Mouse (Mus musculus) heart, adult 11 months (tissue): ENCODE measurements around the gene Myo9b.

Experiments
- DNase-seq: peaks from one replicate; pipeline ENCODE4 v3.0.0; 2022

Gene Myo9b

DNA sequence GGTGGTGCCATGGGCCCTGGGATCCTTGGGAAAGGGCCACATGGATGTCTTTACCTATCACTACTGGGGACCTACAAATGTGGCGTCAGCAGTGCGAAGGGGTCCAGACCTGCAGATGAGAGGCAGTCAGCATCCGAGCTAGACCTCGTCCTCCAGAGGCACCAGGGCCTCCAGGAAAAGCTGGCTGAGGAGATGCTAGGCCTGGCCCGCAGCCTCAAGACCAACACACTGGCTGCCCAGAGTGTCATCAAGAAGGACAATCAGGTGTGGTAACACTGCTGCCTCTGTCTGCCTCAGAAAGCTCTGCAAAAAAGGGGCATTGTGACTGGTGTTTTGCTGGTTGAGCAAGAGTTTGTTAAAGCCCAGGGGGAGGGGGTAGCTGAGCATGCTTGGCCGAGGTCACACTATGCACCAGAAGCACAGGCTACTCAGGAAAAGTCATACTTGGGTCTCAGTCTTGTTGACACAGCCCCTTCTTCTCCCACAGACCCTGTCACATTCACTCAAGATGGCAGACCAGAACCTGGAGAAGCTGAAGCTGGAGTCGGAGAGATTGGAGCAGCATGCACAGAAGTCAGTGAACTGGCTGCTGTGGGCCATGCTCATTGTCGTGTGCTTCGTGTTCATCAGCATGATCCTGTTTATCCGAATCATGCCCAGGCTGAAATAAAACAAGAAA is 96.7 kb downstream of the Myo9b start:
- DNase-seq = no peak

DNA sequence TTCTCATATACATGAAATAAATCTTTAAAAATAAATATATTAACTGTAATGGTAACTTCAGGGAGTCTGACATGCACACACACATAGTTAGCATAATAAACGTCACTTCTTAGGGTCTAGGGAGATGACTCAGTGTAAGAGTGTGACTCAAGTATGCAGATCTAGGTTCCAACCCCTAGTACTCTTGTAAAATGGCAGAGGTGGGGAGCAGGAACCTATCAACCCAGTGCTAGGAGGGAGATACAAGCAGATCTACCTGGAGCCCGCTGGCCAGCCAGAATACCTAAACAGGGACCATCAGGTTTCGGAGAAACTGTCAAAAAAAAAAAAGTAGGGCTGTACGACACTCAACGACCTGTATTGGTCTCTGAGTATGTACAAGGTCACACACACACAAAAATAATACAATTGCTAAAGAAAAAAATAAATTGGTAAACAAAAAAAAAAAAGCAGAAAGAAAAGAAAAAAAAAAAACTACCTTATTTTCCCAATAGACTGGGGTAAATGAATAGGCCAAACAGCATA is 98.3 kb downstream of the Myo9b start:
- DNase-seq = peak; percentile 95

DNA sequence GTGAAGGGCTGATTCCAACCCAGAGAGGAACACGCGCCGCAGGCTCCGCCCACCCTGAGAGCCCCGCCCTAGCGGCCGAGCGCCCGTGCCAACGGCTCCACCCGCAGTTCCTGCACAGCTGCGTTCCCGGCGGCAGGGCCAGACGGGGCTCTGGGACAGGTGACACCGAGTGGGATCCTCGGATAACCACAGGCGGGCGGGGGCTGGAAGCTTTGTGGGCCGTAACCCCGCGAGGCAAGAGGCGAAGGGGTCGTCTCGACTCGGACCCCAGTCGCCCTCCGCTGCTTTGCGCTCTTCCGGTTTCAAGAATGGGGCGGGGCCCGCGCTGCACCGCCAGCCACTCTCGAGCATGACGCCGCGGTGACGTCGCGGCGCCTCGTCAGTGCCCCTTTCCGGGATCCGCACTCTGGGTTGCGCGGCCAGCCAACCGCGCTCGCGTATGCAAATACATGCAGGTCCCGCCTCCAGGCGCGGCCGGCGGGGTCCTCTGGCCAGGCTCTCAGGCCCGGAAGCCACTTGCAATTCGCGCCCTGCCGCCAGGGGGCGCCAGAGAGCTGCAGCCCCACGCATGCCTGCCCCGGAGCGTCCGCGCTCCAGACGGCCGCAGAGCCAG is 98.8 kb downstream of the Myo9b start, which contains the start of gene Ocel1:
TSS of gene Ocel1 (plus strand) at position 63 of the 613 bp plus-strand sequence.
- peak; percentile 100 for DNase-seq

DNA sequence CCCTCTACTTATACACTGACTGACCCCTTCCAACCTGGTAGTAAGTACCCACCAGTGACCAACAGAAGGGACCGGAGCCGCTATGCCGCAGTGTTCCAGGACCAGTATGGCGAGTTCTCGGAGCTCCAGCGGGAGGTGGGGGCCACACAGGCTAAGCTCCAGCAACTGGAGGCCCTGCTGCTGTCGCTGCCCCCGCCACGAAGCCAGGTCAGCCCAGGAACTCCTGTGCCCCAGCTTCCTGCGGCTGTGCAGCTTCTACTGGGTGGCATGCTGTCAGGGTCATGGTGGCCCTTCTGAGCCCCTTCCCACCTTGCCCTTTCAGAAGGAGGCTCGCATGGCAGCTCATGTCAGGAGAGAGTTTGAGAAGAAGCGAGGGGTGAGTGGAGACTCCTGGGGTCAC is 99.9 kb downstream of the Myo9b start:
- peak; percentile 95 for DNase-seq

DNA sequence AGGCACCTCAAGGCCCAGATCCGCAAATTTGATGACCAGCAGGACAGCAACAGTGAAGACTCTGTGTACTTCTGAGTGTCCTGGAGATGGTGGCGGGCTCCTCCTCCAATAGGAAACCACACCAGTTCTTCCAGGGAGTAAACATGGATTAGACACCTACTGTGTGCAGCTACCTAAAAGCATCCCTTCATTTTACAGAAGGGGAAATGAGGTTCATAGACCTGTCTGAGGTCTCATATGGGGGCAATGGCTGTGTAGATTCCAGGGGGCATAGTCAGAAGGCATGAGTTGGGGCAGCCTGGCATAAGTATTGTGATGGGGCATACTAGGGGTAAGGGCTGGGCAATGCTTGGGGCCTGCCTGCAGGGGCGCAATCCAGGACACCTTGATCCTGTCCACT is 100.5 kb downstream of the Myo9b start:
- DNase-seq = no peak

DNA sequence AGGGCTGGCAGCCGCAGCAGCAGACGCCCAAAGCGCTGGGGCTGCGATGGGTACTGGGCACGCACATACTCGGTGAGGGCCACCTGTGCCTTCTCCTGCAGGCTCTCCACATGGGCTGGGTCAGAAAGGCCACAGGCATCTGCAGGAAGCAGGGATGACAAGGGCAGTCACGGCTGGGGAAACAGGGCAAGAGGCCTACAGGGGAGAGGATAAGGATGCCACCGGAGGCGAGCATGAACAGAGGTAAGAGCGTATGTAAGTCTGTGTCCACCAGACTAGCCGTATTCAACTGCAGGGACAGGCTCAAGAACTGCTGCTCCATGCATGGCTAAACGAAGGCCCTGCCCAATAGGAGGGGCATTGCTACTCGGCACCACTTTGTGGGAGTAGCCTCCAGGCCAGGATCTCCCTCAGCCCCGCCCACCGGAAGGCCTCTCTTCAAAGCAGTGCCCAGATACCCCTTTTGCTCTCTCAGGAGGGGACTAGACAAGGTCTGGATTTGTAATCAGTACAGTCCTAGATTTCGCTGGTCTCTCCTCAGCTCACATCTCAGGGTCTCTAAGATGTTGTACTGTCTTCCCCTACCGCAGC is 102.2 kb downstream of the Myo9b start:
- peak; percentile 96 for DNase-seq

DNA sequence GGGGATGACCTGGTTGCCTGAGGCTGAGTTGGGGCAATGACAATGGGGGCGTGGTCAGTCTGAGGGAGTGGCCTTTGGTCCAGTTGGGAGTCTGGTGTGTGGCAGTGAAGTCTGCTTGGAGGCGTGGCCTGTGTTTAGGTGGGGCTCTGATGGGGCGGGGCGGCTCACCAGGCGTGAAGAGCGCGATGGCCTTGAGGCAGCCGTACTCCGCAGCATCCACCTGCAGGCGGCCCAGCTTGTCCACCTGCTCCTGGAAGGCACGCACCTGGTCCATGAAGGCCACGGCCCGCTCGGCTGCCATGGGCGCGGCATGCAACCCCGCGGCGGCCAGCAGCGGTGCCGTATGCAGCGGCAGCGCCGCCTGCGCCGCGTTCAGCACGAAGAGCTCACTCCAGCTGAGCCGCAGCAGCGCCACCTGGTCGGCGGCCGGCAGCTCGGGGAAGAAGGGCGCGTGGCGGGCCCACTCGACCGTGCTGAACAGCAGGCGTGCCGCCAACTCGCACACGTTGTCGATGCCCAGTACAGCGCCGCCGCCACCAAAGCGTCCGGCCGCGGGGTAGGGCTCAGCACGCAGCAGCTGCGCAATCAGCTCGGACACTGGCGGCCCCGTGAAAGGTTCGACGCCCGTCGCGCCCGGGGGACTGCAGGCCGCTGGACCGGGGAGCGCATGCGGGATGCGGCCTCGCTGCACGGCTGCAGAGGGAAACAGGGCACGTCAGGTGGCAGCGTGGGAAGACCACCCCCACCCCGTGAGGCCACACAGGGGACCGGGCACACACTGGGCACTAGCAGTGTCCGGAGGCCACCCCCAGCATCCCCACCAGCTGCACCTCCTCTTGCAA is 103.3 kb downstream of the Myo9b start:
- DNase-seq = peak; percentile 98

DNA sequence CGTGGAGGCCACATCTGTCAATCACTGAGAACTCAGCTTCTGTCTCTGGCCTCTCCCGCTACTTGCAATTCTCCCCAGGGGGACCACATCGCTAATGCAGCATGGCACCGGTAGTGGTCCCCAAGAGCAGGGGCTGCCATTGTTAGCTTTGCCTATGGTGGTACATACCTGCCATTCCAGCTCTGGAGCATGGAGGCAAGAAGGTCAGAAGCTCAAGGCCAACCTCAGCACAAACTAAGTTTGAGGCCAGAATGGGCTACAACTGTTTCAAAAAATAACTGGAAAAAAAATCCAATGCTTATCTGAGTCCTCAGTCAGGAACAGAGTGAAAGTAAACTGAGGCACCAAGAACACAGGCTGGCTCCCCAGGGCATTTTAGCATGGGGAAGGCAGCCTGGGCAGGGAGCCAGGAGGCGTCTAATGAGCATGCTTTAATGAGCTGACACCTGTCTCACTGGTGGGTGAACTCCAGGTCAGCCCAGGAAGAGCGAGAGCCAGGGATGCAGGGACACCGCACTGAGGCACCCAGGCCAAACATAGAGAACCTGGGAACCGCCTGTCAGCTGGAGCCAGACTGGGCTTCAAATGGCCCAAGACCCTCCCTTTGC is 104.0 kb downstream of the Myo9b start:
- no peak for DNase-seq

DNA sequence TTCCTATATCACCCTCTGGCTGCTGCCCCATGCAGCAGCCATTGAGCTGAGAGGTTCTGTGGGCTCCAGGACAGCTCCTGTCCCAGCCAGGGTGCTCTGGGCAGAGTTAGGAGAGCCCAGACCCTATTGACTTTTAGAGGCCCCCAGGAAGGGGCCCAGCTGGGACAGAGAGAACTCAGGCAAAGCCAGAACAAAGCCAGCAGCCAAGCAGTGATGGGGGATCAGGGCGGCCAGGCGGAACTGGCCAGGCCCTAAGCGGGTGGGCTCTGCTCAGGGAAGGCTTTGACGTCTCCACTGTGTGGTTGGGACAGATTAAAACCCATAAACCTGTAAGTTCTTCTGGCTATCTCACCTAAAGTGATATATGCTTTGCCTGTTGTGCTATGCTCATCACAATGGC is 106.5 kb downstream of the Myo9b start:
- no peak for DNase-seq

DNA sequence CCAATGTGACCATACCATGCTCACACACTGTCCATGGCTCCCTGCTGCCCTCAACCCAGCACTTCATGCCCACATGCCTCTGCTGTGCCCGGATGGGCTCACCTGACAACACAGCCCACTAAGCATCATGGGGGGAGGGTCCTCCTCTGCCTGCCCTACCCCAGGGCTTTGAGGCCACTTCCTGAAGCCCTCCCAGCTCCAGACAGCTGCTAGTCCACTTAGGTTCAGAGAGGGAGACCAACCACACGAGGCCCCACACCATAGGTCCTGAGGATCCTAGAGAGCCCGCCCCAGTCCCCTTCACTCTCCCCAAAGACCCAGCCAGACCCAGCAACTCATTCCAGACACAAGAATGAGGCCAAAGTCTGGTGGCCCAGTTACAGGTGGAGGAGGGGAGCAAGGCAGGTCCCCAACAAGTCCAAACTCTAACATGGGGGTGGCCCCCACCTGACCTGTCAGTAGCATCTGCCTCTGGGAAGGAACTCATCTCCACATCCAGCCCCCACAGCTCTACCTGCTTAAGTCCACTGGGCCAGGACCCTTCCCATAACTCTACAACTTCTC is 107.1 kb downstream of the Myo9b start:
- DNase-seq = no peak

DNA sequence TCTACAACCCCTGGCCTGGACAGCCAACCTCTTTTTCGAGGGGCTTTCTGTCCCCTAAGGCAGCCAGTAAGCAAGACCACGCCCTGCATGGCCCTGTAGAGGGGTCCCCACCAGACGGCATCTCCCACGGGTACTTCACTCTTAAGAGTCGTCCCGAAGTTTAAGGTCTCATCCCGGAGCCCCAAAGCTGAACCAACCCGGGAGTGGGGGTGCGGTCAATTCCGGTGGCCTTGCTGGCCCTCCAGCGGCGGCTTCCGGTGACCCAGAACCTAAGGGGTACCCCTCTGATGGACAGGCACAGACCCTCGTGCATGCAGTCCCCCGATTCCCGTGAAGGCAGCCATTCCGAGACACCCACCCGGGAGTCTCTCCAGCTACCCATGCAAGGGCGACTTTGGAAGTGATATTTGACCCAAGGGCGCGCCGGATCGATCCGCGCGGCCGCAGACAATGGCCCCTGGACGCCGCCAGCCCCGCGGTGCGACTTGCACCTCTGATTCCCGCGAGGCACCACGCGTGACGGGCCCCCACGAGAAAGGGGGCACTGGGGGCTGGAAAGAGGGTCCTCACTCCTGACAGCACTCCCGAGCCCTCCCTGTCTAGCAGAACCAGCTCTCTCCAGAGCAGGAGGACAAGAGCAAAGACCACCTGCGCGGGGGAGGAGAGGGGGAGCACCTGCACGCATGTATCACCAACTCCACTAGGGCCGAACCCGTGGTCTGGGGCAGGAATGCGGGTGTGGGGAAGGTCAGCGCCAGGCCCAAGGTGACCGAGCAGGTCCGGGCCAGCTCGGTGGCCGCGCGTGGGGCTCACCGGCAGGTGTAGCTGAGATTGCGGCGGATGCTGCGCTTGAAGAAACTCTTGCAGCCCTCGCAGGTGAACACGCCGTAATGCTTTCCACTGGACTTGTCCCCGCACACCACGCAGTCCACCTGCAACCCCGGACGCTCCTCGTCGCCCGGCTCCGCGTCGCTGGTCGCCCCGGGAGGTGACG is 108.0 kb downstream of the Myo9b start:
- peak; percentile 97 for DNase-seq

DNA sequence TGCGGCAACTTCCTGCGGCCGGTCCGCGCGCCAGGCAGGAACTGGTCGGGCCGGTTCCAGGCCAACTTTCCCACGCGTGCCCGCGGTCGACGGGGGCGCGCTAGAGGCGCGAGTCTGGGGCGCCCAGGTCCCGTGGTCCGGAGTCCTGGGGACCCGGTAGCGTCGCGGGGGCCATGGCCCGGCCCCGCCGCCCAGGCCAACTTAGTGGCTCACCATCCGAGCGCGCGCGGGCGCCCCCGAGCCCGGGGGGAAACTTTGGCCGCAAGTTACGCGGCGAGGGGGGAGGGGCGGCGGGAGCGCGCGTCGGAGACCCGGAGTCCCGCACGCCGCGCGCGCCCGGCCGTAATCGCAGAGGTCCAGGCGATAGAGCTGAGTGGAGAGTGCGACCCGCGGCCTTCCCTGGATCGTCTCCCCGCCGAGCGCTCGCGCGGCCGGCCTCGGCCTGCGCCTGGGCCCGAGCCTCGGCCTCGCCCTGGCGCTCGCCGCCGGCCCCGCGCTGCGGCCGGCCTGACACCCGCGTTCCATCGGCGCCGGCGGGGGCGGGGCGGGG is 109.0 kb downstream of the Myo9b start, which contains the start of gene Nr2f6:
TSS of gene Nr2f6 (minus strand) at position 540 of the 550 bp plus-strand sequence.
- DNase-seq = peak; percentile 99

DNA sequence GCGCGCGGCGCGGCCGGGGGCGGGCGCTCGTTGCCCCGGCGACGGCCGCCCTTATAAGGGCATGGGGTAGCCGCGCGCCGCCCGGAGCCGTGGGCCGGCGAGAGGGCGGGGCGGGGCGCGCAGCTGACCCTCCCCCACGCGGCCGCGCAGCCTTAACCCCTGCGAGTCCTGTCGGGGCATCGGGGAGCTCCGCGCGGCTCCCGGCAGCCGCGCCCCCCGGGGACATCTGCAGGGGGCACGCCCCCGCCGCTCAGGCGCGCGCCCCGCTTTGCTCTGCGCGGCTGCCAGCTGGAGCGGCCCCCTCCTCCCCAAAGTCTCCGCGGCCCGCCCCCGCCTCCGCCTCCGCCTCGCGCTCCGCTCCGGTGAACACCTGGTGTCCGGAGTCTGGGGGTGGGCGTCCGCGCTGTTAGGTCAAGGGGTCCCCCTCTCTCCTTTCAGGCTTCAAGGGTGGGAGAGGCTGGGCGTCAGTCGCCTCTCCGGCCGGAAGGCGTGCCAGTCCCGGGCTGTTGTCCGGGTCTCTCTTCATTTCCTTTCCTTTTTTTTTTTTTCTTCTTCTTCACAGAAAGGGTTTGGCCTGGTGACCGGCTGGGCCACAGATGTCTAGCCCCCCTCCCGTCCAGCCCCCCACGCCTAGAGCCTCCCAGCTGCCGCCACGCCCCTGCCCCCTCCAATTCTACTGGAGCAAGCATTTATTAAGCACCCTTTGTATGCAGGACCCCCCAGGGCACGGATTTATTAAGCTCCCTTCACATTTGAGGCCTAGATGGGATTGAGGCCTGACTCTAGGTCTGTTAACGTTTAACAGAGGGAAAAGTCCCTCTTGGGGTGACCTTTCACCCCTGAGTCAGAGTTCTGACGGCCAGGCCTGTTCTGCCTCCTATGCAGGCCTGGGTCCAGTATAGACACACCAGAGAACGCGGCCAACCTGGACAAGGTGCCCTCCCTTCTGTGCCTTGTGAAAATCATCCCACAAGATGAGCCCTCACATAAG is 109.8 kb downstream of the Myo9b start:
- peak; percentile 99 for DNase-seq

DNA sequence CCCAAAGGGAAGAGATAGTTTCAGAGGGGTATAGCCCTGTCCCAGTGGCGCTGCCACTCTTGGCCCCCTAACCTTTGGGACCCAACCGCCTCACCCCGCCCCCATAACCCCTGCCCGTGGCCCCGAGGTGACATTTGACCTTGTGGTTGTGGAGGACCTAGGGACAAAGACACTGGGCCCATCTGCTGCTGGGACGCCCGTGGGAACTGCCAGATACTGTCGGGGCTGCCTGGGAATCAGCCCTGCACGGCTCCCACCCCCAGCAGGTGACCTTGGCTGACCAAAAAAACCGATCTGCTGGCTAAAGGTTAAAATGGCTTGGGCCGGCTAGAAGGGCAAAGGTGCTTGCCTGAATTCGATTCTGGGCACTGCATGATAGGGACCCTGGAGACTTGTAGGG is 110.9 kb downstream of the Myo9b start:
- DNase-seq = peak; percentile 95

DNA sequence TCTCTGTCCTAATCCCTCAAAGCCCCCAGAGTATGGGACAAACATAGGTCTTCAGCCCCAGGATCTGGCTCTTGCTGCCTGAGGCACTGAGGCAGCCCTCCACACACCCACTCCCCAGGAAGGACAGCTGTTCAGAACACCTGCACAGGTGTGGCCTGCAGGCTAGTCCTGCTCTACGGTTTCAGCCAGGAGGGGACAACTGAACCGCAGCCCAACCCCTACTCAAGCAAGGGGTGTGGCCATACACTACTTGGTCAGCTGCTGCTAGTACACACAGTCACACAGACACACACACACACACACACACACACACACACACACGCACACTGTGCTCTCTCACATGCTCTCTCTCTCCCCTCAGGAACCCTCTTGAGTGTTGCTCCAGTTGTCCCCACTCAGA is 111.3 kb downstream of the Myo9b start:
- DNase-seq = peak; percentile 95

DNA sequence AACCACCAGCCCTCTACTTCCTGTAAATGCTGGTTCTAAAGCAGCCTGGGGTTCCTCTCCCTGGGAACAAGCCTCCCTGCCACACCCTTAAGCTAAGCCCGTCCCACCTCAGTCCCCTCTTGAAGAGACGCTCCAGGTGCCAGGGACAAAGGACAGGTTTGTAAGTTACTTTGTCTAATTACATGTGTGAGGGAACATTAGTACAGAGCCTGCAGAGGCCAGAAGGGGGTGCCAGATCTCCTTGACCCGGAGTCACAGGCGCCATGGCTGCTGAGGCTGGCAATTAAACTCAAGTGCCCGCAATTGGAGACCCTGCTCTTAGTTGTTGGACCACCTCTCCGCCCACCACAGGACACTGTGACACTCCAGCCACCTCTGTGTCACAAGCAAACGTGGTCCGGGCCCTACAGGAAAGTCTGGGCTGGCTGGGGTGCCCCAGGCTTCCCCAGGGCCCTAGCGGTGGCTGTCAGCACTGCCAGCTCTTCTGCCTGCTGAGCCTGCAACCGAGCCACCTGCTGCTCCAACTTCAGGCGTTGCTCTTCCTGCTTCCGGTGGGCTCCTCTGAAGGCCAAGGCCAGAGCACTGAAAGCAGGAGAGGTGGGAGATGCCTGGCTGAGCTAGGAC is 112.8 kb downstream of the Myo9b start:
- DNase-seq = no peak

DNA sequence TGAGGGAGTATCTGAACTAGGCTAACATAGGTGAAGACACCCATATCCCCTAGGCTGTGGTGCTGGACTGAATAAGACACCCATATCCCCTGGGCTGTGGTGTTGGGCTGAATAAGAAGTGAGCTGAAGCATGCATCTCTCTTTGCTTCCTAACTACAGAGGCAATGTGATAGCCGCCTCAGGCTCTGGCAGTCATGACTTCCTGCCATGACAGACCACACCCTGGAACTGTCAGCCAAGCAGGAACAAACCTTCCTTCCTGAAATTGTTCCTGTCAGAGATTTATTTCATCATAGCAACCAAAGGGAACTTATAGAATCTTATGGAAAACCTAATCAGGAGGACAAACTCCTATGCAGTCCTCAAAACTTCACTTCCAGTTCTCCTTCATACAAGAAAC is 115.8 kb downstream of the Myo9b start:
- peak; percentile 96 for DNase-seq

DNA sequence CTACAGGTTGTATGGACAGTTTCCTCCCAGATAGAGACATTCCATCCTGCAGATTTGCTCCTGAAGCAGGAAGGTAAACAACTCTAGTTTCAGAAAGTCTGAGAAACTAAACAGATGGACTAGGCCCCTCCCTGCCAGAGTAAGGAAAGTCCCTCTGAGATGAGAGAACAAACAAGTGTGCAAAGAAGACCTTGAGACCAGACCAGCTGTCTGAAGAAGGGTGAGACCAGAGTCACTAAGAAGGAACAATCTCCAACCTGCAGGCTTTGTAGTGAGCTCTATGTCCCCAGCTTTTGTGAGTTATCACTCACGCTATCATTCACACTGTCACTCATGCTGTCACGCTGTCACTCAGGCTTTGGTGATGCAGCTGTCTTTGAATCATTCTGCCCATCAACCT is 119.2 kb downstream of the Myo9b start:
- peak; percentile 82 for DNase-seq

DNA sequence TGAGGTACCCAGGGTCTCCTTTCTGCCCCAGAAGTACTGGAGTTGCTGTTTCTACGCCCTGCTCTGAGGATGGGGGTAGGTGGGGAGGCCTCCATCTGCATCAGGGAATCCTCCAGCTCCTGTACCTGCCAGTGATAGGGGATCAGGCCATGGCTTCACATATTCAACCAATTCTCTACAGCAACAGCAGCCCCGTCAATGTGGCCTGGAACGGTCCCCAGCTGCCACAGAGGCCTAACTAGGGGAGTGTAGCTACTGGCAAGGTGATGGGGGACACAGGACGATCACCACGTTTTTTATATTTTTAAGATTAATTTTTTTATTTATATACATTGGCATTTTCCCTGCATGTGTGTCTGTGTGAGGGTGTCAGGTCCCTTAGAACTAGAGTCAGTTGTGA is 119.9 kb downstream of the Myo9b start:
- peak; percentile 90 for DNase-seq
